Mouse (Mus musculus): ENCODE measurements at regions not wholly inside any gene's neighbourhood (a gene's known extent, or its start where the extent isn't known, plus 50 kb on each side); places are given as distances from the start of the nearest gene placed in this dataset.

DNA sequence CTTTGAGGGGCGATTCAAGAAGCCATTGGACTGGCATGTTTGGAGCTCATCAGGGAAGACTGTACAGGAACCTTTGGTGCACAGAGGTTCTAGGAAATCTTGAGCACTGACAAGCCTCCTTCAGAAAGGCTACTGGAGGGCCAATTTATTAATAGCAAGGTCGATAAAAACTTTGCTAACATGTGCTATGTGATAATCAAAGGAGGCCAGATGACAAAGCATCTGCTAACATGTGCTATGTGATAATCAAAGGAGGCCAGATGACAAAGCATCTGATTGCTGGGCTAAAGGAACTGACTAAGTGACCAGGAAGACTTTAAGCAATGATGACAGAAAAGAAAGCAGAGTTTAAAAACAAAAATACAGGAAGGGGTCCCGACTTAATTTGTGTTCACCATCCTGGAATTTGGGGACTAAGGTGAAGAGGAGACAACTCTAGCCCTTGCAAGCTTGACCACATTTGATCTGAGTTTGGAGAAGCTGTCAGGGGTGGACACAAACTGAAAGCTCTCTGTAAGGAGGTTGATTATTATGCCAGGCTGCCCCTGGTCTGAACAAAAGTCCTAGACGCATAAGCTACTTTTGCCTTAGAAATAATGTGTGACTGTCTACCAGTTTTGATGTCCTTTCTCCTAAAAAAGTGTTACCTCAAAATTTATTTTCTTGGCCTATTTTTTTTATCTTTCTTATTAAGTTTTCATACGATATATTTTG lies 455.5 kb upstream of the Fam92a start:
- no peak for DNase-seq (ENCODE audit: low read depth, low spot score)

DNA sequence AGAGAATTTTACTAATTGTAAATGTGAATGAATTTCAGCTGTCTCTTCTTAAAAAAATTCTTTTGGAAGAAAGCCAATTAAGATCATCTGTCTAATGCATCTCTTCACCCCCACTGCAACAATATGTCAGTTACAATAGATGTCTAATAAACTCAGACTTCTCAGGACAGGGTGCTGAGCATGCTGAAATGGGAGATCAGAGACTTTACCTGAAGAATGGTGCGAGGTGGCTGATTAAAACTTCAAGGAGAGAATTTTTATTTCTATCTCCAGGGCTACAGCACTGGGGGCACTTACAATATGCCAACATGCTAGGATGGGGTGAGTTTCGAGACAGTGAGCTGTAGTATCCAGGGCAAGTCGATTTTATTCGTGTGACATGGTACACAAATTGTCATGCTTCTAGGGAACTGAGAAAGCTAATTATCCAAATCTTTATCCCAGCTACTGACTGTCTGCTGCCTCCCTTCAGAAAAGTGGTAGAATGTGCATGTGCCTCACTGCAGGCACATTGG lies 449.0 kb upstream of the Fam92a start:
- DNase-seq (ENCODE audit: low read depth, low spot score): no peak

DNA sequence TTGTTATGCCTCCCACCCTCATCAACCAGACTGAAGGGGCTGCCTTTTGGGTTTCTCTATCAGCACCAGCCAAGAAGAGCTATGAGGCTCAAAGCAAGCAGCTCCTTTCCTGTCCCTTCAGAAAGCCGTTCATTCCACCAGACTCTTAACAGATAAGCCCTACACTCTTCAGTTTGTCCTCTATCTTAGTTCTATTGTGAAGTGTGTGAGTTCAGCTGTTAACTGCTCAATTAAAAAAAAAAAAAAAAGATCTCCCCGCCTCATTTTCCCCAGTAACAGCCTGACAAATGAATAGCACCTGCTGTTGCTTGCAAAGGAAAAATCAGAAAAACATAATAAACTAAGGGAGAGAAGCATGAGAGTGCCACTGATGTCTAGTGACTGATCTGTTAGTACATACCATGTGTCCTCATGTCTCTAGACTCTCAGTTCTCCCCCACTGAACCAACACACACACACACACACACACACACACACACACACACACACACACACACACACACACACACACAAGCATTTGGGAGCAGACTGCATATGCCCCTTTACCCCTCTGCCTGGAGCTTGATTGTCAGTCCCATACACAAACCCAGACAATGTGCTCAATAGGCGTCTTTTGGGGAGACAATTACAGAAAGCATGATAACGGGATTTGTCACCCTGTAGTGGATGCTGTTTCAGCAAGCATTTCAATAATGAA lies 448.4 kb upstream of the Fam92a start:
- no peak for DNase-seq (ENCODE audit: low read depth, low spot score)

DNA sequence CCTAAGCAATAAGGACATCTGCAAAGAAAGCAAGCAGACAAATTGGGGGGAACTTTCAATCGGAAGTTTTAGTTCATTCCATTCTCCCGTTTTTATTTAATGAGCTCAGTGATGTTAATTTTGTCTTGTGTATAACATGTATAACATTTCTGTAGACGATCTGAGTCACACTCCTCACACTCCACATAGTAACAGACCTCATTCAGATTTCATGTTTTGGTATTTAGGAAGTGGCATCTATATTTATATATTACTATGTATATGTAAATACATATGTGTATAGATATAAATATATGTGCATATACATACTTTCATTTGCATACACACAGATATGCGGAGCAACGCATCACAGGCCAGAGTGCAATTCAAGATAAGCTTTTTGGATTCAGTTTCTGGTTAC lies 444.9 kb upstream of the Fam92a start:
- DNase-seq (ENCODE audit: low read depth, low spot score): no peak

DNA sequence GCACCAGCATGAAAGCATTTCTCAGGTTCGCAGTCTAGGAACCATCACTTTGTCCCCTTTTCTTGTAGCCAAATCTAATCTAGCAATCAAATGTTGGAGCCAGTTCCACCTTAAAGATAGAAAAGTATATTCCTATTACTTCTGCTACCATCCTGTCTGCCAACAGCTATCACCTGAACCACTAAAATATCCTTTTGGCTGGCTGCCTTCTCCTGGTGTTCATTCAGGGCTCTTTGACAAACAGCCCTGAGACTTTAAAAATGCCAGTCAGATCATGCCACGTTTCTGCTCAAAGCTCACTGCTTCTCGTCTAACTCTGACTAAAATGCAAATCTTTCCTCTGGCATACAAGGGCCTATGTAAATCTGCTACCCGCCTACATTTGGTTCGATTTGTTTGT lies 439.7 kb upstream of the Fam92a start:
- DNase-seq (ENCODE audit: low read depth, low spot score): no peak

DNA sequence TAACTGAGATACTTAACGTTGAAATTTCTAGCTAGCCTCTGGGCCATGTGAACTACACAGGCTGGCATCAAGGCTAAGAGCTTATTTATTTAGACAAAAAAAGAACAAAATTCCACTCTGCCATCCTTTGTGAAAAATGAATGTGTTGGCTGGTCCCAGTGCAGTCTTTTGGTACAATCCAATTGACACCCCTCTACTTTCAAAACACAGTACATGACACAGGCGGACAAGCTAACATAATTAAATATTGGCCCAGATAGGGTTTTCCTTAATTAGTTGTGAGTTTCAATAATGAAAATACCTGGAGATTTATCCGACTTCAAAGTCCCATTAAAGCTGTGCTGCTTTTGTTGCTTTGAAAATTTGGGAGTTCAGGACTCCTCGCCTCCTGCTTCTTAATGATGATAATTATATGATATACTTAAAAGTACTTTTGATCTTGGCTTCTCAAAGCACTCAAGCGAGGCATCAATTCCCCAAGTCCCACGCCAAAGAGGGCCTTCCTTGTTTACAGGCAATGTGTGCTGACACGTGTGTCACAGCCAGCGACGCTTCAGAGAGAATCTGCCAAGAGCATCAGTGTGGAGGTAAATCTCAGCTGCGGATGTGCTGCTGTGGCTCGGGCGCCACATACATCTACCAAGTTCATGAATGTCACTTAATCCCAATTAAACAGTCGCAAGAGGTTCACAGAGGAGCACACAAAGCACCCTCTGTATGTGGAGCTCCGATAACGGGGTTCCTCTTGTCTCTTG lies 429.5 kb upstream of the Fam92a start:
- DNase-seq (ENCODE audit: low read depth, low spot score): no peak

DNA sequence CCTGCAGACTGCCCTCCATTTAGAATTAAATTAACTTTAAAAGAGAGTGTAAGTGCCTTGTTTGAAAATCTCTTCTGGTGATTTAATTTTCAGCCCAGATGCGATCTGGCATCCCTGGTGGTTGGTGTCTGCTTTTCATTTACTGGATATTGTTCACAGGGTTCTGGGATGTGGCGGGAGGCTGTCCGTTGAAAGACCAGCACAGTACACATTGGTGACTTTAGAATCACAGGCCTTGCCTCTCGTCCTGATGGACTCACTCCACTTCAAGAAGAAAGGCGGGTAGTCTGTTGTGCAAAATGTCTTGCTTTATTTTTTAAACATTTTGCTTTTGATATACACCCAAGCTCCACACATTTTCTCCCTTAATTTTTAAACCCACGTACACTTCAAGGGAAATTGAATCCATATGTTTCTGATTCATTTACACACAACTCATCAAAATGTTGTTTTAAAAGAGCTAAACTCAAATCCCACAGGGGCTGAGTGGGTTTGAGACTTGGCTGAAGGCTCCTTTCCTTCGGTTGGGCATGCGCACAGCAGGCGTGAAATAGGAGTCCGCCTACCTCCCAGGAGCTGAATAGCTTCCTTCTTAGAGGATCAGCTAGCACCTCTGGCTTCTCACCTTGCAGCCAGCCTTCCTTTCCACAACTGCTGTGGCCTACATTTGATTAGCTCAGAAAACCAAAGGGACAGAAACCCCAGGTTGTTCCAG lies 424.1 kb upstream of the Fam92a start:
- no peak for DNase-seq (ENCODE audit: low read depth, low spot score)

DNA sequence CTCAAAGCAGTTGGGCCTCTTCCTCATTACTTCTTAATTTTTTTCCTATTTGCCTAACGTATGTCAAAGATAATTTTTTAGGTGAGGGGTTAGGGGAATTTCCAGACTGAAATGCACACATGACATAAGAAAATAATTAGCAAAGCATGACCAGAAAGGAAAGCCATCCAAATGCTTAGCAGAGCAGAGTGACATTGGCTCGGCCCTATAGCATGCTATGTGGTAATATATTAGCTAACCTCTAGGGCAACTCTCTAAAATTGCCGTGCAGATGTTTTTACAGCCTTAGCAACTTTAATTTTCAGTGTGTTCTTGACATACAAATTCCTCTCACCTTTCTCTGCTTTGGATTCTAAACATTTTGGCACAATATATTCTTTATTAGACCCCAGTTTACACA lies 421.2 kb upstream of the Fam92a start:
- no peak for DNase-seq (ENCODE audit: low read depth, low spot score)

DNA sequence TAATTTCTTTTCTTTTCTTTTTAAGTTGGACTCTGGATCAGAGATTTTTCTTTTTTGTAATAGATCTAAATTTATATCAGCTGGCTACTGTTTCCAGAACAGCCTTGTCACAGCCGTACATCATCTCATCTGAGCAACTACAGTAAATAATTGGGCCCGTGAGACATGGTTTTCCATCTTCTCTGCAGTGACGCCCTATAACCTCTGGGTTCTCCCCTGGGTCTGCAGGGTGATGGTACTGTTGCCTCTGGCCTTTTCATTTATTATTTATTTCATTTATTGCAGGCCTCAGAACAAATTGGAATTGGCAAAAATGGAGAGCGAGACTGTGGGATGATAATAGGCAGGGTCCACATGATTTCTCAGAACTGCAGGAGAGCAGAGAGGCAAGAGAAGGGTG lies 406.3 kb upstream of the Fam92a start:
- DNase-seq (ENCODE audit: low read depth, low spot score): no peak

DNA sequence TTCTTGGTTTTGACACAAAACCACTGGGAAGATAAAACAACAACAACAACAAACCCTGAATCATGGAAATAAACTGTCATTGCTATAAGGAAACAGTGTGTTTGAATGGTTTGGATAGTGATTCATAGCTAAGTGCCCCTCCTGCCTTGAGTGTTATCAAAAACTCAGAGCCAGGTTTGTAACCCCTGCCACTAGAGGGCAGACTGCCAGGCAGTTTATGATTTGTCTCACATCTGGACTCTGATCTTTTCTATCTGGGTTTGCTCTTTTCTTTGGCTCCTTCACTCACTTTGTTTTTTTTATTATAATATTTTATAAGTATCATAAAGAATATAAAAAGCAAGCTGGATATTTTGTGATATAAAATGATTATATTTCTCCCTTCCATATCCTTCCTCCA lies 400.1 kb upstream of the Fam92a start:
- peak; percentile 9 for DNase-seq (ENCODE audit: low read depth, low spot score)

DNA sequence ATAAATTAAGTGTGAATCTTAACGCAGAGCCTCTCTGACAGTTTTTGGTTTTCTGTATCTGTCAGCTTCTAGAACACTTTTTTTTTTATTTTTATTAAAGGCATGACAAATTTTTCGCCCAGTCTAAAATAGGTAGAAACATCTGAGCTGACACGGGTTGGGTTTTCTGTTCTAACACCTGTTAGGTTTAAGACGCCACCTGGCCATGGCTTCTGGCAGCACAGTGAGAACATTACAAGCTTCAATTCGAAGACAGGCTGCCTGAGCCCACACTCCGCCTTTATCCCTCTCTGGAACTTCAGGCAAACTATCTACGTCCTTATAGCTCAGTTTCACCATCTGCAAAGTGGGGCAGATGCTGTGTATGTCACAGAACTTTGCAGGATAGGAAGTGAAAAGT lies 398.9 kb upstream of the Fam92a start:
- no peak for DNase-seq (ENCODE audit: low read depth, low spot score)

DNA sequence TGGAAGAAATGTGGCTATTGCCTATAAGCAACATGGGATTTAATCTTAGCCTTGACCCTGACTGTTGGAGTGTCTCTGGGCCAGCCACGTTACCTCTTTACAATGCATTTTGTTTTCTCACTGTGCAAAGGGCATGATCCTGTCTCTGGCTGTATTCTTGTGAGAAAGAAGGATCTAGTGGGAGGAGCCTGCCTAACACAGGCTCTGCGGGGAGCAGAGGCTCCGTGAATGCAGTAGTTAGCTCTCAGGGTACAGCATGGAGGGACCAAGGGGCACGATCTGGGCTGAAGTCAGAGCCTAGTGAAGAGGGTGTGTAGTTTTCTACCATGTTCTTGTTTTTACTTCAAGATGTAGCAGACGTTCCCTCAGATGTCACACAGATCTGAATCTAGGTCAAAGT lies 395.8 kb upstream of the Fam92a start:
- DNase-seq (ENCODE audit: low read depth, low spot score): no peak

DNA sequence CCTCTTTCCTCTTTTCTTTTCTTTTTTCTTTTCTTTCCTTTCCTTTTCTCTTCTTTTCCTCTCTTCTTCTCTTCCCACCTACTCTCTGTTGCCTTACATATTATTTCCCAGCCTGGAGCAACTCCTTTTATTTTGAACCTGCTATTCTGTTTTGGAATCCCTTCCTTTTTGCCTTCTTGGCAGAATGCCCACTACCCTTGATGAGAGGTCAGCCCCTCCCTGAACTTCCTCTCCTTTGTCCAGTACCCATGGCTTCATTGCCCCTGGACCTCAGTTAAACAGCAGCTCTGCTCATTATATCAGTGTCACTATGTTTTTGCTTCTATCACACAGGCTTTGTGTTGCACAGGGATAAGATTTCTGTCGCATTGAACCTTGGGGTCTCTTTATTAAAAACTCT lies 391.2 kb upstream of the Fam92a start:
- DNase-seq (ENCODE audit: low read depth, low spot score): no peak

DNA sequence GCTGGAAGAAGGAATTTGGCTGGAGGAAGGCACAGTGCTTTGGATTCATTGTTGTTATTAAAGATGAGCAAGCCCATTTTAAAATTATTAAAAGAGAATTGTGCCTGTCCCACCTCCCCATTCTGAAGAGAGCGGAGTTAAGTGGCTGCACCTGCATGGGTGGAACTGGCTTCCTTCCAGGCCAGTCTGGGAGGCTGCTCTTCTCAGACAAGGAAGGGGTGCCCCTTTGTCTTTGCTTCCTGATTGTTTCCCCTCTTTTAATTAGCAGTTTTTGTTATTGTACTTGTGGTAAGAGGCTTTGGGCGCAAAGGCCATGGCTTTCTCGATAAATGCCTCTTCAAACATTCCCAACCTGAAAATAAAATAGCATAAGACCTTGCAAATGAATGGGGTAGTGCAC lies 388.7 kb upstream of the Fam92a start:
- DNase-seq (ENCODE audit: low read depth, low spot score): no peak

DNA sequence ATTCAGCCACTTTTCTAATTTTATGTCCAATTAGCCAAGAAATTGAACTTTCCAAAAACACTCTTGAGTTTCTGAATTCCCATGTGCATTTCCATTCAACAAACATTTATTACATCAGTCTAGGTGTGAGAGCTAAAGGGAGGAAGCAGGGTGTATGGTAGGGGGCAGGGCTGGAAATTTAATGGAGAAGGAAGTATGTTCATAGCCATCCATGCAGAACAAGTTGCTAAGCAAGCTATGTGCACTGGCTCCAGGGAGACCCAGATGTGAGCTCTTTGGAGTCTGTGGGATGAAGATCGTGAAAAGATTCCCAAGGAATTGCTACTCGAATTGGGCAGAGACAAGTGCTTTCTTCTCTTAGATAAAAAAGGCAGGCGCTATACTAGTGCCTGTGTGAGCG lies 388.2 kb upstream of the Fam92a start:
- no peak for DNase-seq (ENCODE audit: low read depth, low spot score)

DNA sequence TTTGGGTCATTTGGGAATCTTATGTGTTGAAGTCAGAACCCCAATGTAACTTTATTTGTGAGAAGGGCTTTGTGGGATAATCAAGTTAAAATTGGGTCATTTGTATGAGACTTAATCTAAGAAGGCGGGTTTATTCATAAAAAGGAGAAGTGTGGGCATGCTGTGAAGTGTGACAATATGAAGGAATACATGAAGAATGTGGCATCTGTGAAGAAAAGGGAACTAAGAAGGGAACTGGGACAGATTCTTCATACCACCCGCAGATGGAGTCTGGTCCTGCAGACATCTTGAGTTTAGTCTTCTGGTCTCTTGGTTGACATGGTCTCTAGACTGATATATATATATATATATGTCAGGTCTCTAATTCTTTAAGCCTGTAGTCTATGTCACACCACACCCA lies 385.3 kb upstream of the Fam92a start:
- no peak for DNase-seq (ENCODE audit: low read depth, low spot score)

DNA sequence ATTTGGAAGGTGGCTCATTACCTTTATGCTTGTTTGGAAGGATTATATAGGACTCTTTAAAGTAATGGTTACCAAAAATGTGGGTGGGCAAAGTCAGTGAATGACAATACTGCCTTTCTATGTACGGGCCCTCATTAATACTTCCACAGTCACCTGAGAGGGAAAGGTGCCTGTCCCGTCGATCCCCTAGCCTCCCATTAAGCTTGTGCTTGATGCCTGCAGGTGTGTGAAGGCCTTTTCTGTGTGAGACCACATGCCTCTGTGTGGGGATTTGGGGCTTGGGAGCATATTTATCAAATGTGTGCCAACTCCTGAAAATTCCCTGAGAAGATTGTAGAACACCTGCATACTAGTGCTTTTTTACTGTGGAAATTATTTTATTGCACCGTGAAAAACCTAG lies 377.4 kb upstream of the Fam92a start:
- DNase-seq (ENCODE audit: low read depth, low spot score): no peak

DNA sequence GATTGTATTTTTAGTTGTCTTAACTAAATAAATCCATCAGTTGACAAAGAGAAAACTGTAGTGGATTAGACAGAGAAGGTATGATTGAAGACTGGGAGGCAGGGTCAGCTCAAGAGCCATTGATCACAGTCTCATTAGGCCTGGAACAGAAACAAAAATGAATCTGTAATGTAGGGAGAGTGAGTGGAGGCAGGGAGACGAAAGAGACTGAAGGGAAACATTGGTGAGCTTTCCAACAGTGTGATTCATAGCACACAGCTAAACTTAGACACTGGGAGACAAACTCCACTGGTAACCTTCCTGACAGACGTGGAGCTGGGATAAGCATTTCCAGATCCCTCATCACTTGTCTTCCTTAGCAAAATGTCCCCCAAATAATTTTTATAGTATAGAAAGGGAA lies 372.1 kb upstream of the Fam92a start:
- no peak for DNase-seq (ENCODE audit: low read depth, low spot score)

DNA sequence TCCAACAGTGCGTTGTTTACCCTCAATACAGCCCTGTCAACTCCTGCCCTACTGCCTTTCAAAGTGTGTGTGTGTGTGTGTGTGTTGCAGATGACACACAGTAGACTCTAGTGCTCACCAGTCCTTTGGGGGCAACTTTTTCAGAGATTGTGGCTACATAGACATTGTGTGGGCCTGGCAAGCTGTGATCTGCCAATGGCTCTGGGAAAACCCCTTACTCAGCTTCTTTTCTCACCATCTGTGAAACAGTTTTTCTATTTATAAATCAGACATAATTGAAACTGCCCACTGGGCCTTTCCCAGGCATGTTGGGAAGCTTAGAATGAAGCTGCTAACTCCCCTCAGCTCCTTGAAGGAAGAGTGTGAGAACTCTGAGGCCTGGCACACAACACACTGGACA lies 369.7 kb upstream of the Fam92a start:
- no peak for DNase-seq (ENCODE audit: low read depth, low spot score)

DNA sequence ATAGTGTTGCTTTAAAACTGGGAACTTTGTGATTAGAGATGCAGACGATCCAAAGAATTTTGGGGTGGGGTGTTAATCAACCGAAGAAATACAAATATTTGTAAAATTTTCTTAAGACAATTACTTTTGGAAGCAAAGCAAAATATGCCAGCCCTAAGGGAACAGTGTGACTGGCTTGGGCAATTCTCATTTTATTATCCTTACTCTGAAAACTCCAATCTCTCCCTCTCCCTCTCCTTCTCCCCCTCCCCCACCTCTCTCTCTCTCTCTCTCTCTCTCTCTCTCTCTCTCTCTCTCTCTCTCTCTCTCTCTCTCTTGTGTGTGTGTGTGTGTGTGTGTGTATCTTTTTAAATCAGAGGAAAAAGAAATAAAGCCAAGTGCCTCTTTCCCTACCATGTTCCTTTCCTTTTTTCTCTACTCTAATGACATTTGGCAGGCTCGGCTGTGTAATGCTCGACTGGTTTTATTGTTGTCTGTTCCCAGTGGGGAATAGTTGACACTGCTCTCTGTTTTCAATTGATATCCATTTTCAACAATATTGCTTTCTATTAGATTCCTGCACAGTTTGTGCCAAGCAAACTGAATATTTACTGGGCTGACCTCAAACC lies 367.5 kb upstream of the Fam92a start:
- no peak for DNase-seq (ENCODE audit: low read depth, low spot score)

DNA sequence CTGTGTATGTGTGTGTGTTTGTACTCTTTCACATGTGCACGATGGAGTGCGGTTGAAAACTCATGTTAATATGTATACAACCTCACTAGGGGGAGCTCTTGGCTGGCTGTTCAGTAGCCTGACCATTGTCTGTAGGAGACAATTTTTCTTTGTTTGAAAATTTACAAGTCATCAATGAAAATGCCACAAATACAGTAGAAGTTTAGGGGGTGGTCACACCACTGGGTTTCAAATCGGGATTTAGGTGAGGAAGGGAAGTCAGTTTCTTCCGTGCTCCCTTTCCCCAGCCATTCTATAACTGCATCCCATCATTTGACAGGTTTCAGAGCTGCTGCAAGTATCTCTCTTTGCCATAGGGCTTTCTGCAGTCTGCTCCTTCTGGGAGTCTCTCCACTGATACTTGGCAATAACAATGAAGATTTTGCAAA lies 366.9 kb upstream of the Fam92a start:
- DNase-seq (ENCODE audit: low read depth, low spot score): peak; percentile 1

DNA sequence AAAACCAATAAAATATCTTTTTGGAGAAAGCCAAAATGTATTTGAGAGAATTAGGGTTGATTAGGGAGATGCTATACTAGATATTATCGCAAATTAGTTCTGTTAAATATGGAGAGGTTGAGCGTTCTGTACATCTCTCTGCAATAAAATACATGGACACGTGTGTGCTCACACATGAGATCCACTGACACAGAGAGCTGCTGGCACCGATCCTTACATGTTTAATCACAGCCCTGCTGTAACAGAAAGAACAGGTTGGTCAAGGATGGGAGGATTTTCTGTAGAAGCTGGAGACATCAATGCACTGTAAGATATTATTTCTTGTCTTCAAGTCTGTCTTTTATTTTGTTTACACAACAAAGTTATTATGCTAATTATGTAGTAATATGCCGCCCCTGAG lies 366.2 kb upstream of the Fam92a start:
- DNase-seq (ENCODE audit: low read depth, low spot score): no peak
